Mouse (Mus musculus): Measurements from ENCODE around the gene Kmt2c. TPM values are rescaled to one million over a fixed set of nuclear protein-coding genes. Genes with fewer than 3 reads are reported as not detected.

Gene Kmt2c
- total RNA-seq, 2 experiments from 2014 or later = 20.2 to 47.3 TPM

- ATAC-seq (replicated peaks; ENCODE audit: poor library complexity) = no peak
These were observed 115.0 kb downstream of the Kmt2c start for GRCm38 (mm10) chr5:25383581-25383980.

- no peak for ATAC-seq (replicated peaks; ENCODE audit: poor library complexity)
These were observed 119.4 kb downstream of the Kmt2c start for GRCm38 (mm10) chr5:25379188-25379587.

GRCm38 (mm10) chr5:25368420-25368819 lies 130.2 kb downstream of the Kmt2c start:
- ATAC-seq (replicated peaks; ENCODE audit: poor library complexity) = no peak

- ATAC-seq (replicated peaks; ENCODE audit: poor library complexity) = no peak
These were observed 131.5 kb downstream of the Kmt2c start for GRCm38 (mm10) chr5:25367126-25367525.

GRCm38 (mm10) chr5:25353509-25353908 lies 145.1 kb downstream of the Kmt2c start:
- ATAC-seq (replicated peaks; ENCODE audit: poor library complexity) = no peak

GRCm38 (mm10) chr5:25331322-25331721 lies 167.3 kb downstream of the Kmt2c start:
- ATAC-seq (replicated peaks; ENCODE audit: poor library complexity) = no peak

- ATAC-seq (replicated peaks; ENCODE audit: poor library complexity) = no peak
These were observed 184.7 kb downstream of the Kmt2c start for GRCm38 (mm10) chr5:25313881-25314280.

GRCm38 (mm10) chr5:25310226-25310625 lies 188.4 kb downstream of the Kmt2c start:
- peak; percentile 76 for ATAC-seq (replicated peaks; ENCODE audit: poor library complexity)

GRCm38 (mm10) chr5:25296830-25297229 lies 201.8 kb downstream of the Kmt2c start:
- peak; percentile 39; the same call in 1 of the 2 replicates for ATAC-seq (replicated peaks; ENCODE audit: poor library complexity)

- ATAC-seq (replicated peaks; ENCODE audit: poor library complexity) = no peak
These were observed 214.6 kb downstream of the Kmt2c start for GRCm38 (mm10) chr5:25283988-25284387.

- no peak for ATAC-seq (replicated peaks; ENCODE audit: poor library complexity)
These were observed 222.2 kb downstream of the Kmt2c start for GRCm38 (mm10) chr5:25276365-25276764.

- no peak for ATAC-seq (replicated peaks; ENCODE audit: poor library complexity)
These were observed 223.0 kb downstream of the Kmt2c start for GRCm38 (mm10) chr5:25275629-25276028.

- peak; percentile 50; the same call in 1 of the 2 replicates for ATAC-seq (replicated peaks; ENCODE audit: poor library complexity)
These were observed 230.2 kb downstream of the Kmt2c start for GRCm38 (mm10) chr5:25268258-25268888.

- no peak for ATAC-seq (replicated peaks; ENCODE audit: poor library complexity)
These were observed 236.3 kb downstream of the Kmt2c start for GRCm38 (mm10) chr5:25262266-25262665.

- no peak for ATAC-seq (replicated peaks; ENCODE audit: poor library complexity)
These were observed 237.1 kb downstream of the Kmt2c start for GRCm38 (mm10) chr5:25261452-25261851.

GRCm38 (mm10) chr5:25256686-25257085 lies 241.9 kb downstream of the Kmt2c start:
- no peak for ATAC-seq (replicated peaks; ENCODE audit: poor library complexity)

GRCm38 (mm10) chr5:25254491-25254890 lies 244.1 kb downstream of the Kmt2c start:
- no peak for ATAC-seq (replicated peaks; ENCODE audit: poor library complexity)

- no peak for ATAC-seq (replicated peaks; ENCODE audit: poor library complexity)
These were observed 245.6 kb downstream of the Kmt2c start for GRCm38 (mm10) chr5:25252825-25253544.

GRCm38 (mm10) chr5:25252423-25252822 lies 246.2 kb downstream of the Kmt2c start:
- no peak for ATAC-seq (replicated peaks; ENCODE audit: poor library complexity)

- no peak for ATAC-seq (replicated peaks; ENCODE audit: poor library complexity)
These were observed 251.5 kb downstream of the Kmt2c start for GRCm38 (mm10) chr5:25247036-25247435.

- ATAC-seq (replicated peaks; ENCODE audit: poor library complexity) = no peak
These were observed 252.1 kb downstream of the Kmt2c start for GRCm38 (mm10) chr5:25246473-25246865.

- ATAC-seq (replicated peaks; ENCODE audit: poor library complexity) = no peak
These were observed 252.6 kb downstream of the Kmt2c start for GRCm38 (mm10) chr5:25245806-25246472.

Data from megakaryocyte progenitor cell, adult 5-6 weeks (primary cell).